8 mouse cellular contexts compared by ENCODE assay signal in the genomic region with DNA sequence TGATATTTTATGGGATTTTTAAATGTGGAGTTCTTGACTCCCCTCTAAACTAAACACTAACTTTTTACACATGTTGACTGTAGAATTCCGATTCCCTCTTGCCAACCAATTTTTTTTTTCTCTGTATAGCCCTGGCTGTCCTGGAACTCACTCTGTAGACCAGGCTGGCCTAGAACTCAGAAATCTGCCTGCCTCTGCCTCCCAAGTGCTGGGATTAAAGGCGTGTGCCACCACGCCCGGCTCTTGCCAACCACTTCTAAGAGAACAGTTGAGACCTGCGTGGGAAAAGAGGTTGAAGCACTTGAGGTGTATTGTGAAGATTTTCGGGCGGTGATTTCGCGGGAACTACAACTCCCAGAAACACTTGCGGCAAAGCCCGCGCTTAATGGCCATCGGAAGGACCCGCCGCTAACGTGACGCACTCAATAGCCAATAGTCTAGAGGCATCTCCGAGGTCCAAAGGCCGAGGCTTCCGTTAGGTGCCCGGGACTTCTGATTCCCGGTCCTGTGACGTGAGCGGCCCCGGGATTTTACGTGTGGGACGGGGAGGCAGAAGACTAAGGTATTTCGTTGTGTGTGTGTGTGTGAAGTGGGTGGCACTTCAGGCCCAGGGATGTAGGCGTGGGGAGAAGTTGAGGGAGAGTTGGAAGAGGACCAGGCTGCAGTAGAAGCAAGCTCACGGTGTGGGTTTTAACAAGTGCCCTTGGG. TPM values are rescaled to one million over a fixed set of nuclear protein-coding genes. Genes with fewer than 3 reads are reported as not detected.
DNase-seq lines count a peak whose midpoint lies in the region; ATAC-seq and TF ChIP-seq lines count a peak whose summit lies in the region.

A gene (plus strand): TSS at position 414 of the 708 bp plus-strand sequence.

- peak; percentile 72 for DNase-seq in Patski (ENCODE audit: low read depth, low spot score)
- peak; percentile 88 to 93 for DNase-seq in cerebellum, postnatal 14 days
- DNase-seq in frontal cortex, postnatal 14 days (ENCODE audit: low spot score in 2 of 2), result peak; percentile 85 to 87
- DNase-seq in layer of hippocampus, postnatal 25 days (ENCODE audit: extremely low spot score in 1 of 2, low spot score in 1 of 2), result peak; percentile 74 to 75
- DNase-seq in lung, postnatal 25 days (ENCODE audit: low spot score), result peak; percentile 95
- DNase-seq in retina, embryonic 14.5 days (ENCODE audit: low spot score), result peak; percentile 94
- peak; percentile 87 for DNase-seq in thymus, postnatal 4 days

- H3K9ac ChIP-seq in hindbrain, embryonic 13.5 days, result peak within 1 kb of the TSS; percentile 70

- under 1% methylated on average over 30 of the region's 30 CpGs for WGBS in hindbrain, embryonic 13.5 days

- POLR2A ChIA-PET in Patski (lab: Charles Lee), result no interaction called here

- peaks cover 24% of the 10 kb centered on the region for H3K4me1 ChIP-seq in hindbrain, embryonic 13.5 days (replicated peaks)

- in situ Hi-C loops in Patski (cut with MboI; ENCODE audit: low pct_unique_long_range_greater_than_20kb), result no loop called here

- peak; percentile 98 for ATAC-seq in Patski
- peak; percentile 90 for ATAC-seq in hindbrain, embryonic 13.5 days (ENCODE audit: low FRiP score)

- CTCF ChIA-PET in Patski (lab: Charles Lee), result interaction anchor here (2.5 kb wide), 1 partner anchor 12 kb away, joined by 6 read pairs; no protein-coding TSS in a partner anchor

- H3K9me3 ChIP-seq in hindbrain, embryonic 13.5 days, result no peaks in the 10 kb centered on the region

- peak within 1 kb of the TSS; percentile 59 for H3K4me3 ChIP-seq in hindbrain, embryonic 13.5 days

- H3K27me3 ChIP-seq in Patski, result no peaks in the 10 kb centered on the region
- peaks cover 18% of the 10 kb centered on the region for H3K27me3 ChIP-seq in hindbrain, embryonic 13.5 days

- no peak for TF ChIP-seq CTCF in Patski (IDR thresholded peaks at IDR 0.05)

- no peaks in the 10 kb centered on the region for H3K36me3 ChIP-seq in hindbrain, embryonic 13.5 days

- peak within 1 kb of the TSS; percentile 19; the same call in 1 of the 2 replicates for H3K27ac ChIP-seq in hindbrain, embryonic 13.5 days

- H3K4me2 ChIP-seq in hindbrain, embryonic 13.5 days, result peak within 1 kb of the TSS; percentile 86

RNA-seq across cellular contexts. Expression of the gene that starts here (rescaled TPM):
- polyA plus RNA-seq in Patski (2021), result 11.2 TPM
- polyA plus RNA-seq in hindbrain, embryonic 13.5 days (2015; fragmentation: Nextera tagmentation; extraction: Ambion mirVana), result 15.5 and 16.8 TPM in 2 replicates
- 10 to 100 TPM; 12.5 to 14.6 TPM for total RNA-seq in layer of hippocampus, postnatal 25 days (2021)

Comparison
In these comparisons a context has a peak if more than half of its experiments do, and no peak if none do; other contexts are left out.
1. Peak in every context shown above with its lines: DNase-seq, ATAC-seq, H3K4me3 ChIP-seq and H3K27ac ChIP-seq.